Mouse (Mus musculus) G1E (cell line): Measurements from ENCODE around the gene Triap1. TPM values are rescaled to one million over a fixed set of nuclear protein-coding genes. Genes with fewer than 3 reads are reported as not detected.

Experiments
- ATAC-seq: 2 replicates; pipeline ENCODE4 v1.8.0; 2016; ENCODE audit warnings: mild to moderate bottlenecking; ENCODE audit not compliant: insufficient number of reproducible peaks, poor library complexity, low FRiP score, severe bottlenecking; ENCODE audit errors: extremely low read depth
- DNase-seq: peaks from one replicate; pipeline ENCODE4 v3.0.0; 2012; ENCODE audit warnings: low spot score
- H3K27me3 ChIP-seq: 2 replicates; pipeline ENCODE4 v1.6.1; 2012; ENCODE audit warnings: mild to moderate bottlenecking, low read length, inconsistent platforms; ENCODE audit not compliant: insufficient read depth
- H3K36me3 ChIP-seq: replicated peaks from 2 replicates; pipeline ENCODE3; 2012; ENCODE audit warnings: mild to moderate bottlenecking, inconsistent platforms
- H3K4me1 ChIP-seq: 2 replicates; pipeline ENCODE4 v1.6.1; 2012; ENCODE audit warnings: low read depth, low read length, inconsistent platforms, mixed read lengths; ENCODE audit not compliant: insufficient read depth
- H3K4me3 ChIP-seq: 2 replicates; pipeline ENCODE4 v1.5.1; 2012; ENCODE audit warnings: low read depth, mild to moderate bottlenecking, inconsistent platforms, low read length, moderate library complexity, mixed read lengths
- H3K9me3 ChIP-seq: replicated peaks from 2 replicates; pipeline ENCODE4 v1.6.1; 2012; ENCODE audit warnings: inconsistent platforms
- CTCF ChIP-seq: IDR thresholded peaks from 2 replicates; pipeline ENCODE4 v1.5.1; 2012; ENCODE audit warnings: low read depth, low read length, inconsistent platforms, mixed read lengths
- GATA1 ChIP-seq: IDR thresholded peaks from 2 replicates; pipeline ENCODE4 v1.6.1; 2012; ENCODE audit warnings: borderline replicate concordance, low read length, inconsistent platforms, mixed read lengths
- GATA2 ChIP-seq: IDR thresholded peaks from 2 replicates; pipeline ENCODE4 v1.6.1; 2012; ENCODE audit warnings: low read depth, low read length, inconsistent platforms, borderline replicate concordance
- POLR2AphosphoS5 ChIP-seq: IDR thresholded peaks from 2 replicates; pipeline ENCODE4 v1.6.1; 2012; ENCODE audit warnings: low read depth, low read length, inconsistent platforms; ENCODE audit not compliant: insufficient replicate concordance
- TAL1 ChIP-seq: conservative IDR thresholded peaks from 2 replicates; pipeline ENCODE4 v1.6.1; 2012; ENCODE audit warnings: low read depth, low read length, inconsistent platforms, mixed read lengths
- polyA plus RNA-seq: library from polyadenylated mRNA; stranded (reverse); fragments of >175 nt; gene quantifications from 2 replicates; pipeline ENCODE4 v1.2.3, GENCODE M21; 2012
- total RNA-seq, 2 experiments: library from RNA; stranded (forward) in 1 of 2; stranded (reverse) in 1 of 2; fragments of 200-1000 nt in 1 of 2; fragments of >200 nt in 1 of 2; fragmentation: Nextera tagmentation in 1 of 2; gene quantifications; 2 replicates each; pipeline ENCODE4 v1.2.3; 2014 to 2017

Triap1 gene
- total and polyA plus RNA-seq, 3 experiments = 14.1 to 47.0 (median 31.8) TPM

- peaks cover 74% of the 10 kb centered on the region for H3K4me1 ChIP-seq
- no peak for DNase-seq
- no peaks in the 10 kb centered on the region for H3K27me3 ChIP-seq
- no peak for TF ChIP-seq TAL1
- TF ChIP-seq GATA1 = no peak
- no peak for TF ChIP-seq CTCF
- TF ChIP-seq POLR2AphosphoS5 = no peak
- no peak for TF ChIP-seq GATA2
- H3K9me3 ChIP-seq = no peaks in the 10 kb centered on the region
- no peak for ATAC-seq
- no peak overlapping the region for H3K4me3 ChIP-seq
- peaks cover 76% of the 10 kb centered on the region for H3K36me3 ChIP-seq
Observed at GRCm38 (mm10) chr5:115330955-115331354, 10.1 kb upstream of the Triap1 start.

GRCm38 (mm10) chr5:115333626-115334025 is 7.4 kb upstream of the Triap1 start:
- Histone ChIP-seq H3K4me1 (peaks cover 80% of the 10 kb centered on the region), H3K36me3 (peaks cover 98% of the 10 kb centered on the region), H3K27me3 (no peaks in the 10 kb centered on the region), H3K4me3 (no peak overlapping the region), H3K9me3 (no peaks in the 10 kb centered on the region)
- DNase-seq (no peak), ATAC-seq (peak; percentile 40; the same call in 1 of the 2 replicates)
- no peak for TF ChIP-seq GATA1
- no peak for TF ChIP-seq CTCF
- no peak for TF ChIP-seq TAL1

GRCm38 (mm10) chr5:115340007-115340406 is 1.0 kb upstream of the Triap1 start:
- ATAC-seq (no peak), DNase-seq (no peak)
- Histone ChIP-seq H3K4me1 (peaks cover 60% of the 10 kb centered on the region), H3K9me3 (no peaks in the 10 kb centered on the region), H3K27me3 (no peaks in the 10 kb centered on the region), H3K4me3 (peak overlapping the region; percentile 98), H3K36me3 (peaks cover 70% of the 10 kb centered on the region)
- TF ChIP-seq GATA1 (no peak), POLR2AphosphoS5 (no peak), GATA2 (no peak), TAL1 (no peak), CTCF (no peak)

- ATAC-seq = peak; percentile 61
- DNase-seq = peak; percentile 67
- no peaks in the 10 kb centered on the region for H3K9me3 ChIP-seq
- H3K27me3 ChIP-seq = no peaks in the 10 kb centered on the region
- TF ChIP-seq TAL1 = no peak
- no peak for TF ChIP-seq GATA1
- peak overlapping the region; percentile 98 for H3K4me3 ChIP-seq
- H3K36me3 ChIP-seq = peaks cover 70% of the 10 kb centered on the region
- peaks cover 62% of the 10 kb centered on the region for H3K4me1 ChIP-seq
Observed at GRCm38 (mm10) chr5:115341314-115342165, 515 bp downstream of the Triap1 start.

- ATAC-seq = peak; percentile 57; the same call in 1 of the 2 replicates
- H3K27me3 ChIP-seq = peaks cover 4% of the 10 kb centered on the region
Observed at GRCm38 (mm10) chr5:115347564-115347963, 6.5 kb downstream of the Triap1 start.

GRCm38 (mm10) chr5:115348546-115349224 is 7.7 kb downstream of the Triap1 start, which contains the start of gene Cox6a1:
Cox6a1 (minus strand) TSS chr5:115348981.
- Histone ChIP-seq H3K36me3 (peaks cover 37% of the 10 kb centered on the region), H3K4me3 (peak within 1 kb of the TSS; percentile 95), H3K9me3 (peaks cover 3% of the 10 kb centered on the region), H3K4me1 (peaks cover 35% of the 10 kb centered on the region), H3K27me3 (peaks cover 9% of the 10 kb centered on the region)
- DNase-seq (peak; percentile 99), ATAC-seq (peak; percentile 84)
- TF ChIP-seq TAL1 (no peak), CTCF (no peak), GATA2 (no peak), POLR2AphosphoS5 (no peak), GATA1 (no peak)

More at GRCm38 (mm10) chr5:115347564-115347963, 6.5 kb downstream of the Triap1 start:
- TF ChIP-seq GATA2 = no peak
- peak; percentile 76 for TF ChIP-seq CTCF
- H3K4me1 ChIP-seq = peaks cover 47% of the 10 kb centered on the region
- peak overlapping the region; percentile 95 for H3K4me3 ChIP-seq
- H3K9me3 ChIP-seq = peaks cover 3% of the 10 kb centered on the region
- peaks cover 48% of the 10 kb centered on the region for H3K36me3 ChIP-seq
- DNase-seq = peak; percentile 80
